Mouse (Mus musculus) olfactory bulb, adult 2 months (tissue): ENCODE measurements around the gene Mtln.

Experiments
- CTCF ChIP-seq: fragments of 200-500 bp; IDR thresholded peaks from 2 replicates; pipeline ENCODE4 v1.5.1; 2012; ENCODE audit warnings: low read depth, mild to moderate bottlenecking, low read length, moderate library complexity; ENCODE audit not compliant: insufficient read depth
- POLR2A ChIP-seq: fragments of 200-500 bp; IDR thresholded peaks from 2 replicates; pipeline ENCODE4 v1.6.1; 2012; ENCODE audit warnings: mild to moderate bottlenecking, low read depth, low read length, moderate library complexity; ENCODE audit not compliant: insufficient read depth

DNA sequence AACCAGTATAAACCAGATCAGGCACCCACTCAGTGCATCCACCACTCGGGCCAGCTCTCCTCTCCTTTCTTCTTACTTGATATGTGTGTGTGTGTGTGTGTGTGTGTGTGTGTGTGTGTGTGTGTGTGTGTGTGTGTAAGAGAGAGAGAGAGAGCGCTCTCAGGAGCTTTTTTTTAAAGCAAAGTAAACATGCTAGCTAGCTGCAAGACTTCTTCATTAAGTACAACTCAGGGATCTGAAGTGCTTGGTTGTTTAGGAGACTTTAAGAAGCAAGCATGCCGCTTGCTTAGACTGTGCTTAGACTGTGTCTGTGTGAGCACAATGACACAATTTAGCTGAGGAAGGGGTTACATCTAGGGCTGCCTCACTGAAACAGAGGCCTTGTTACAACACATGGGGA, 49.7 kb downstream of the Mtln start:
- TF ChIP-seq CTCF (no peak), POLR2A (no peak)
